Mouse (Mus musculus): ENCODE data around the gene Msto1. TPM values are rescaled to one million over a fixed set of nuclear protein-coding genes. Genes with fewer than 3 reads are reported as not detected.
"Not testable (repeated sequence)": the region's sequence is repeated elsewhere in the genome, so short reads cannot be mapped to it uniquely, and the experiment has no call there.

Msto1 gene
- polyA plus RNA-seq (2015; fragmentation: Nextera tagmentation; extraction: Ambion mirVana), result 37.8 and 39.4 TPM in 2 replicates

GRCm38 (mm10) chr3:88913511-88914383, at the start of gene Msto1:
Gene Msto1 (minus strand): TSS chr3:88913999.
- peak; percentile 95 for DNase-seq (ENCODE audit: low spot score)

- DNase-seq (ENCODE audit: low spot score), result not testable (repeated sequence)
Measured at GRCm38 (mm10) chr3:88963211-88963610, 49.4 kb upstream of the Msto1 start.

- DNase-seq (ENCODE audit: low spot score), result no peak
Measured at GRCm38 (mm10) chr3:88953736-88954135, 39.9 kb upstream of the Msto1 start.

- no peak for DNase-seq (ENCODE audit: low spot score)
Measured at GRCm38 (mm10) chr3:88953246-88953645, 39.4 kb upstream of the Msto1 start.

GRCm38 (mm10) chr3:88951327-88951800, 37.6 kb upstream of the Msto1 start:
- DNase-seq (ENCODE audit: low spot score), result no peak

- DNase-seq (ENCODE audit: low spot score), result peak; percentile 86
Measured at GRCm38 (mm10) chr3:88950576-88951326, 37.0 kb upstream of the Msto1 start, which contains the start of the genes Ash1l and Dap3. Gene Ash1l (plus strand): TSS chr3:88950622. Gene Dap3 (minus strand): TSS chr3:88951181.

- peak; percentile 90 for DNase-seq (ENCODE audit: low spot score)
Measured at GRCm38 (mm10) chr3:88949786-88950575, 36.2 kb upstream of the Msto1 start.

- no peak for DNase-seq (ENCODE audit: low spot score)
Measured at GRCm38 (mm10) chr3:88944109-88944508, 30.3 kb upstream of the Msto1 start.

- no peak for DNase-seq (ENCODE audit: low spot score)
Measured at GRCm38 (mm10) chr3:88942316-88942880, 28.6 kb upstream of the Msto1 start.

- DNase-seq (ENCODE audit: low spot score), result peak; percentile 76
Measured at GRCm38 (mm10) chr3:88939749-88940148, 25.9 kb upstream of the Msto1 start.

- DNase-seq (ENCODE audit: low spot score), result no peak
Measured at GRCm38 (mm10) chr3:88939071-88939470, 25.3 kb upstream of the Msto1 start.

- DNase-seq (ENCODE audit: low spot score), result peak; percentile 65
Measured at GRCm38 (mm10) chr3:88929501-88929900, 15.7 kb upstream of the Msto1 start.

- DNase-seq (ENCODE audit: low spot score), result no peak
Measured at GRCm38 (mm10) chr3:88925651-88926050, 11.9 kb upstream of the Msto1 start.

GRCm38 (mm10) chr3:88923989-88924591, 10.3 kb upstream of the Msto1 start:
- no peak for DNase-seq (ENCODE audit: low spot score)

- no peak for DNase-seq (ENCODE audit: low spot score)
Measured at GRCm38 (mm10) chr3:88921411-88921810, 7.6 kb upstream of the Msto1 start.

GRCm38 (mm10) chr3:88918981-88919380, 5.2 kb upstream of the Msto1 start:
- no peak for DNase-seq (ENCODE audit: low spot score)

GRCm38 (mm10) chr3:88914384-88914810, 598 bp upstream of the Msto1 start:
- DNase-seq (ENCODE audit: low spot score), result no peak

GRCm38 (mm10) chr3:88912585-88912984, 1.2 kb downstream of the Msto1 start:
- DNase-seq (ENCODE audit: low spot score), result no peak

- DNase-seq (ENCODE audit: low spot score), result no peak
Measured at GRCm38 (mm10) chr3:88906393-88907159, 7.2 kb downstream of the Msto1 start.

GRCm38 (mm10) chr3:88905741-88906140, 8.1 kb downstream of the Msto1 start:
- no peak for DNase-seq (ENCODE audit: low spot score)

Measured in thymus, postnatal 0 days (tissue).